Mouse (Mus musculus): ENCODE measurements around the gene Cypt4. TPM values are rescaled to one million over a fixed set of nuclear protein-coding genes. Genes with fewer than 3 reads are reported as not detected.
"Not testable (repeated sequence)": the region's sequence is repeated elsewhere in the genome, so short reads cannot be mapped to it uniquely, and the experiment has no call there.

Gene Cypt4
- not detected in 2 replicates for polyA plus RNA-seq (2016; fragmentation: Nextera tagmentation; extraction: Ambion mirVana)

GRCm38 (mm10) chr9:24624896-24625295, at the start of gene Cypt4:
Gene Cypt4 (plus strand): TSS chr9:24625196.
- DNase-seq (ENCODE audit: low spot score): no peak
- no peaks in the 10 kb centered on the region for H3K36me3 ChIP-seq
- H3K27ac ChIP-seq: no peak within 1 kb of the TSS
- no peaks in the 10 kb centered on the region for H3K27me3 ChIP-seq (ENCODE audit: insufficient read depth, poor library complexity, severe bottlenecking)
- H3K9me3 ChIP-seq: no peaks in the 10 kb centered on the region
- H3K4me1 ChIP-seq: no peaks in the 10 kb centered on the region
- WGBS: 84% methylated on average over 5 of the region's 5 CpGs
- no peak within 1 kb of the TSS for H3K4me3 ChIP-seq

GRCm38 (mm10) chr9:24637341-24637740, 12.3 kb downstream of the Cypt4 start:
- not testable (repeated sequence) for H3K4me1 ChIP-seq; H3K4me3 ChIP-seq; H3K27ac ChIP-seq; DNase-seq (ENCODE audit: low spot score); H3K36me3 ChIP-seq; H3K9me3 ChIP-seq; H3K27me3 ChIP-seq (ENCODE audit: insufficient read depth, poor library complexity, severe bottlenecking)
- WGBS: 34% methylated on average over 2 of the region's 2 CpGs

Other genes starting within 250 kb of the Cypt4 start
- 7.0 and 9.6 TPM in 2 replicates for gene Dpy19l1, start 122.1 kb upstream of the Cypt4 start, polyA plus RNA-seq (2016; fragmentation: Nextera tagmentation; extraction: Ambion mirVana)
- gene Dpy19l2, start 71.1 kb downstream of the Cypt4 start, polyA plus RNA-seq (2016; fragmentation: Nextera tagmentation; extraction: Ambion mirVana): 0.10 and 0.11 TPM in 2 replicates
- gene Tbx20, start 149.1 kb downstream of the Cypt4 start, polyA plus RNA-seq (2016; fragmentation: Nextera tagmentation; extraction: Ambion mirVana): 46.8 and 69.7 TPM in 2 replicates

Data from heart, embryonic 10.5 days (tissue).